Mouse (Mus musculus) myocyte (in vitro differentiated cells): ENCODE measurements around the gene Gipc2.

Source experiments
- E2F4 ChIP-seq: IDR thresholded peaks from one replicate; pipeline ENCODE4 v1.6.1; 2011; ENCODE audit warnings: mild to moderate bottlenecking, control low read depth, moderate library complexity; ENCODE audit not compliant: insufficient read depth
- MYOD1 ChIP-seq, 3 experiments: IDR thresholded peaks; one replicate each; pipeline ENCODE4 v1.6.1; 2011; ENCODE audit warnings: control low read depth in 2 of 3, low read depth in 2 of 3, mild to moderate bottlenecking in 2 of 3, moderate library complexity in 1 of 3; ENCODE audit not compliant: insufficient read length in 2 of 3, control insufficient read depth in 1 of 3
- POLR2A ChIP-seq: IDR thresholded peaks from one replicate; pipeline ENCODE4 v1.6.1; 2011; ENCODE audit warnings: low read depth, mild to moderate bottlenecking, control low read depth, moderate library complexity; ENCODE audit not compliant: insufficient read length
- POLR2AphosphoS2 ChIP-seq: IDR thresholded peaks from one replicate; pipeline ENCODE4 v1.6.1; 2011; ENCODE audit warnings: low read depth, control low read depth; ENCODE audit not compliant: insufficient read length
- SRF ChIP-seq: IDR thresholded peaks from one replicate; pipeline ENCODE4 v1.6.1; 2011; ENCODE audit warnings: low read depth; ENCODE audit not compliant: control insufficient read depth, insufficient read length

- TF ChIP-seq POLR2A (no peak), MYOD1 (IDR thresholded peaks at IDR 0.05; ENCODE audit: control insufficient read depth in 1 of 3, insufficient read length in 2 of 3, low read depth in 2 of 3) (no peak), SRF (no peak), POLR2AphosphoS2 (no peak), E2F4 (no peak)
These were observed 13.6 kb downstream of the Gipc2 start for GRCm38 (mm10) chr3:152152483-152152804.
